Mouse (Mus musculus) v-Abl transformed pro-B cells (cell line): ENCODE results near the gene Smim11.

Experiments used
- in situ Hi-C, 2 experiments: fragments of 400-800 bp; cut with MboI; formaldehyde crosslinking; loops; one replicate each; pipeline ENCODE4 v1.15.1; 2025; ENCODE audit not compliant: unreplicated experiment in 2 of 2

Smim11 gene

DNA sequence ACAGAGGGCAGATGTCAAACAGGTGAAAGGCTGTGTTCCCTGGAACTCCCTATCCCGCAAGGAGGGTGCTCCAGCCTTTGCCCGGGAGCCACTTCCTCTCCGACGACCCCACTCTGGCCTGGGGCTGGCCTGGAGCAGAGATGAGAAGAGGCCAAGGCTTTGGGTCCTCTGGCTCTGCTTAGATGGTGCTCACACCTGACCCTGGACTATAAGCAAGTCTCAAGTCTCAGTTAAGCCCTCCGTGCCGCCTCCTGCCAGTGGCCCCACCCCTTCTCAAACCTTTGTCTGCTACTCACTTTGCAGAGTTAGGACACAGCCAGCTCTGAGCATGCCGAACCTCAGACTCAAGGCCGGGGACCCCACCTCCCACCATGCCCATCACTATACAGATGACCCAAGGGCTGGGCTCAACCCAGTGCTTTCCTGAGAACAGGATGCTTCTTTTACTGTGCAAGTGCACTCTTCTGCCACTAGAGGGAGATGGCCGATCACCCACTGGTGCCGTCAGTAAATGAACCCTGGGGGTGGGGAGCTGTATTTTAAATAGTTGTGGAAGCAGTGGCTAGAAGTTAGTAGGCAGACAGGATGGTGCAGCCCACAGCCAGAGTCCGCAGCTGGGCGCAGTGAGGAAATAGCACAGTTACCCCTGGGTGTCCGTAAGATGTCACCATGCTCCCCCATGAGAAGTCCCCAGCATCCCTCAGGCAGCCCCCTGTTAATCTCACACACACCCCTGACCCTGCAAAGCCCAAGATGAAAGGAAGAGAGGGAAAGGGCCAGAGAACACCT is 13.1 kb downstream of the Smim11 start:
- in situ Hi-C loops: loop anchor here in 1 of 2 experiments (25.0 kb wide), 1 partner anchor 977 kb away; no protein-coding TSS in a partner anchor

DNA sequence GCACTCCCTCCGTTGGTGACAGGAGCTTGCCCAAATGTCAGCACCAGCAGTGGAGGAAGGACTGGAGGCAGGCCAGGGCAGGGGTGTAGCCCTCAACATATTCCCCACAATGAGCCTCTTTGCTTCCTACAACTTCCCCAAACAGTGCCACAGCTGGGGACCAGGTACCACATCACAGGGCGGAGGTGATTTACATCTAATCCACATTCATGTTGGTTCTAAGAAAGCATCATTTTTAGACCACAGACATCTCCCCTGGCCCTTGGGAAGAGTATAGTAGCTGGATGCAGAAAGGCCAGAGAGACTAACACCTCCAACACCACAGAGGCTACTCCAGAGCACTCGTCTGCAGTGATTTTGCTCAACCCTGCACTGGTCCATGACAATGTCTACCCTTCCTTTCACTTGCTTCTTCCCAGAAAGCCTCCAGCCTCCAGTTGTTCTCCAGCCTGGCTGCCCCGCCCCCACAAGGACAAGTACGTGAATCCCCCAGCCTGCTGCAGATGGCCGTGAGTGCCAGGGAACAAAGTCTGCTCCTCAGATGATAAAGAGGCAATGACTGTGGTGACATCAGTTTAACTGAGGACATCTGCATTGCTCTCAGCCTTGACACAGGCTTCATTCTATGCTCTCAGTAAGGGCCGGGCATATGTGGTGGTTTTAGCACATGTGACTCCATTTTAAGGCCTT is 15.1 kb downstream of the Smim11 start:
- in situ Hi-C loops: loop anchor here in 1 of 2 experiments (25.0 kb wide), 1 partner anchor 979 kb away; no protein-coding TSS in a partner anchor

GRCm38 (mm10) chr16:92319353-92320109 is 18.4 kb downstream of the Smim11 start:
- in situ Hi-C loops: loop anchor here in 1 of 2 experiments (25.0 kb wide), 1 partner anchor 982 kb away; no protein-coding TSS in a partner anchor

- in situ Hi-C loops: loop anchor here in 1 of 2 experiments (25.0 kb wide), 1 partner anchor 983 kb away; no protein-coding TSS in a partner anchor
Measured at GRCm38 (mm10) chr16:92320361-92320760, 19.3 kb downstream of the Smim11 start.

DNA sequence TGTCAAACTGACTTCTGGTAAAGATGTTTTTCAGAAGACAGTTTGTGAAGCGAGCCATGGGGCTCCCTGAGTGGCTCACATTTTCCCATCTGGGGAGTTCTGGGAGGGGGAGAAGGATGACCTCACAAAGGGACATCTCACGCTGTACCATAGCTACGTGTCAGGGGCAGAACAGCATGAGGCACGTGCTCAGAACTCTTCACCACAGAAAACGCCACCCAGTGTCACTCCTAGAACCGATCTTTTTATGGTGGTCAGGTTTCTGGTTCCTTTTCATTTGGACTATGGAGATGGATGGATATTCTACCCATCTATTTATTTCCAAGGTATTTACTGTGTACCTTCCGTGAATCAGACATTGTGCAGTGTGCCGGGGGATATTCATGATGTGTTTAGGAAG is 20.3 kb downstream of the Smim11 start, which contains the start of gene Fam243:
Gene Fam243 (minus strand): TSS at position 101 of the 400 bp plus-strand sequence.
- in situ Hi-C loops: loop anchor here in 1 of 2 experiments (25.0 kb wide), 1 partner anchor 984 kb away; no protein-coding TSS in a partner anchor

DNA sequence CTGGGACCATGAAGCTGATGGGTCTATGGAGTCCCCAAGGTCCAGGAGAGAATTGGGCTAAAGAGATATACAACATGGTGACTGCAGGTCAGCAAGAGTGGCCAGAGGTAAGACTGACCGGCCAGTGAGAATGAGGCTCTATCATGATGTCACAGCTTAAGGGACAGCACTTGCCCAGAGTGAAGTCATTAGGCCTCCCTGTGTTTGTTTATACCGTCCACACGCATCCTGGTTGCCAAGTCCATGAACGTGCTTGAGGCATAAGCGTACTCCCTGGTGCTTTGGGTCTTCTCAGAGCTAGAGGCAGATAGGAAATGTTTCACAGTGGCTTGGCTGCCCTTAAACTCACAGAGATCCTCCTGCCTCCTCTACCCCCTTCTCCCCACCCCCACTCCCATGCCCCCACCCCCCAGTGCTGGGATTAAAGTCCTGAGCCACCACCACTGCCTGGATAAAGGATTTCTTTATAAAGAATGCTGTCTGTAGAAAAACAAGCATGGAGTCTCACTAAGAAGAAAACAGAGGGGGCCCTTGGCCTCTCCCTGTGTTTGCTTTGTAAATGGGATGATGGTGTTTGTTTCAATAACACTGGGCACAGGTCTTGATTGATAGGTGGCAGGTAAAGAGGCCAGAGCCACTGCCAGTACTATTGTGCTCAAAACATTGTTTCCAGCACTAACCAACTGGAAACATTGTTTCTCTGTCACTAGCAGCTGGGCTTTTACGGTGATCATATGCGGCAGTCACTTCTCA is 23.4 kb downstream of the Smim11 start:
- in situ Hi-C loops: loop anchor here in 1 of 2 experiments (25.0 kb wide), 1 partner anchor 987 kb away; no protein-coding TSS in a partner anchor

GRCm38 (mm10) chr16:92325062-92325406 is 23.9 kb downstream of the Smim11 start:
- in situ Hi-C loops: no loop called here

DNA sequence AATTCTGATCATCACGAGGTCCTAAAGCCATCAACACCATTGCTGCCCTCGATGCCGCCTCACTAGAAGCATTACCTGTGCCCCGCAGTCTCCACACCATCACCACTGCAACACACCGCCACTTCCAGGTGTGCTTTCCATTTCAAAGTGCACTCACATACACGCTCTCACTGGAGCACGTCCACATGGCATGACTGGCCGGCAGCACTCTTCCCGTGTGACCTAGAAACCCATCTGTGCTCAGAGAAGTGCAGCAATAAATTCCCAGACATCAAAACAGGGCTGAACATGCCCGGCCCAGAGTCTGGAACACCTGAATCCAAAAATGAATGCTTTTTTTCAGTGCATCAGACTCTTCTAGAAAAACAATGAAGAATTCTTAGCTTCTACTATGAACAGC is 26.8 kb downstream of the Smim11 start:
- in situ Hi-C loops: no loop called here

DNA sequence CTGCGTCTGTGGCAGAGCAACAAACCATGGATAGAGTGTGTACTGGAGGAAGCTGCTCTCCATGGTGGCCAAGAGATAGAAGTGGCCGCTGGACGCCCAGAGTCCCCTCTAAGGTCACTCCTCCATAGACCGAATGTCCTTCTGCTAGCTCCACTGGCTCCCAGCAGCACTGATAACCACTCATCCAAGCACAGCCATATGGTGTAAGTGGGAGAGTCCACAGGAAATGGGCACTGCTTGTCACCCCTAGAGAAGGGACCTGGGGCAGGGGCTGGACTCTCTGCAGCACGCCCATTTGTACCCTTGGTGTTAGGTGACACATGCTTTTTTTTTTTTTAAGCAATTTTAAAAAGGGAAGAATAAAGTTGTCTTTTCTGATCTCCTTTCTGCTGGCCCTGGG is 29.9 kb downstream of the Smim11 start:
- in situ Hi-C loops: loop anchor here in 1 of 2 experiments (5.0 kb wide), 1 partner anchor 394 kb away; no protein-coding TSS in a partner anchor

GRCm38 (mm10) chr16:92334600-92334999 is 33.5 kb downstream of the Smim11 start:
- in situ Hi-C loops: loop anchor here in 1 of 2 experiments (5.0 kb wide), 1 partner anchor 397 kb away; no protein-coding TSS in a partner anchor

DNA sequence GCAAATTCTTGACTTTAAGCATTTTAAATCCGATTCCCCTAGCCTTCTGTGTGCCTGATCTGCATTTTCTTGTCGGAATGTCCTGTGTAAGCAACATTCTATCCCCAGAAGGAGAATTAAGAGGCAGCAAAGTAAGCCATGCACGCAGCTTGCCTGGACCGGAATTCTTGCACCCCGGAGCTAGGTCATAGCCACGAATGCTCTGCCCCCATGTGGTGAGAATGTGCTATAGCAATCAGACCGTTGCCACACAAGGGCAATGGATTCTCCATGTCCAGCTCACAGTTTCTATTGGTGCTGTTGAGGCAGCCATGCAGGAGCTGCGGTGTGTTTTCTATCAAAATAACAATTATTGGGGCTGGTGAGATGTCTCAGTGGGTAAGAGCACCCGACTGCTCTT is 35.2 kb downstream of the Smim11 start:
- in situ Hi-C loops: no loop called here

DNA sequence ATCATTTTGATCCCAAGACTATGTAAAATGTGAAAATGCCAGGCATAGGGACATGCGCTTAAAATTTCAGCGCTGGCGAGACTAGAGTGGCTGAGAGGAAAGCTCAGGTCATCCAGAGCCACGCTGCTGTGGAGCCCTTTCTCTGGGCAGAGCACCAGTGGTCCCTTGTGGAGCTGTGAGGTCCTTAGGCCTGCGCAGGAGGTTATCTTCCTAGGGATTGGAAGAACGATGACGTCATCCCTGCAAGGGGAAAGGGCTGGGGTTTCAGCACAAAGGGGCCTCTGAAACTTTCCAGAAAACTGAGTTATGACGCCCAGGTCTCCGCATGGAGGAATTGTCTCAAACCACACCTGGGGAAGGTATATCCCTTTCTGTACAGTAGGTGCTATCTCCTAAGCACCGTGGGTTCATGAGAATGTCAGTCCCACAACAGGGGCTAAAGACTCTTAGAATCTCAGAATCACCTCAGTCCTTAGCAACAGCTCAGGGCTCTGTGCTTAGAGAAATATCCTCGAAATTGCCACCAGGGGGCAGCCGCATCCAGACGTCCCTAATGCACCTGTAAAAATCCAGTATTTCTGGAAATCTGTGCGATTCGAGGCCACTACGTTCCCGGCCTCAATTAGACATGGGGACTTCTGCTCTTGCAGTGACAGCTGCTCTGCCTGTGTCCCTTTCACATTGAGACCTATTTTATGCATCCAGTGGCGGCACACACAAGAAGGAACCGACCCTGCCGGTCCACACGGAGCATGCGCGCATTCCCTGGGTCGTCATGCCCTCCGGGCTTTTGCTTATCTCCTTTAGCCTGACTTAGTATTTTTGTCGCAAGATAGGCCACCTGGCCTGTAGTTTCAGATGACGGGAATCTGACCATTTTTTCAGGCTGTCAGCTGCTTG is 39.8 kb downstream of the Smim11 start:
- in situ Hi-C loops: loop anchor here (10.0 kb wide), 1 partner anchor 1204 kb away; no protein-coding TSS in a partner anchor

- in situ Hi-C loops: loop anchor here (5.0 to 10.0 kb wide), 2 partner anchors 112 to 1200 kb away; no protein-coding TSS in a partner anchor
Measured at GRCm38 (mm10) chr16:92345177-92345576, 44.1 kb downstream of the Smim11 start.

DNA sequence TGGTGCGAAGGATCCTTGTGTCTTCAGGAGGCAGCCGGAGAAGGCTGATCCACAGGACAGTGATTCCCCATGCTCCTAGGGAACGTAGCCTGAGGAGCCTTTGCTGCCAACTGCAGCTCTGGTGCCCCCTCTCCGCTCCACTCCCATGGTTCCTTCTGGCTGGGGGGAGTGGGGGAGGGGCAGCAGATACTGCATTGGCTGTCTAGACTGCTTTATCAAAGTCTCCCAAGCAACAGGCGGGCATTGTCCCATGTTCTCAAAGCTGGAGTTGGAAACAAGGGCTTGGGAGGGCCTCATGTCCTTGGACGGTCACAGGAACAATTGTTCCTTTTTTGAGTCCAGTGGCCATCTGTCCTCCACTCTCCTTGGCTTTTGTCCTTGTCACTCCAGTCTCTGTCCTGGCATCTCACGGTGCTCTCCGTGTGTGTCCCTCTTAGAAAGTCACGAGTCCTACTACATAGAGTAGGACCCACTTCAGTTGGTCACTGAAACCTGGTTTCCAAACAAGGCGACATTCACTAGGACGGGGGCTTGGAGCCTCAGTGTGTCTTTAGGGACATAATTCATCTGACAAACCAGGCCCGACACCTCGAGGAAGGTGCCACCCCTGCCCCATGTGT is 45.3 kb downstream of the Smim11 start:
- in situ Hi-C loops: loop anchor here (5.0 to 10.0 kb wide), 2 partner anchors 111 to 1198 kb away; no protein-coding TSS in a partner anchor

GRCm38 (mm10) chr16:92348941-92349340 is 47.9 kb downstream of the Smim11 start:
- in situ Hi-C loops: loop anchor here (5.0 to 10.0 kb wide), 2 partner anchors 108 to 1196 kb away; no protein-coding TSS in a partner anchor

- in situ Hi-C loops: no loop called here
Measured at GRCm38 (mm10) chr16:92353295-92353694, 52.2 kb downstream of the Smim11 start.

DNA sequence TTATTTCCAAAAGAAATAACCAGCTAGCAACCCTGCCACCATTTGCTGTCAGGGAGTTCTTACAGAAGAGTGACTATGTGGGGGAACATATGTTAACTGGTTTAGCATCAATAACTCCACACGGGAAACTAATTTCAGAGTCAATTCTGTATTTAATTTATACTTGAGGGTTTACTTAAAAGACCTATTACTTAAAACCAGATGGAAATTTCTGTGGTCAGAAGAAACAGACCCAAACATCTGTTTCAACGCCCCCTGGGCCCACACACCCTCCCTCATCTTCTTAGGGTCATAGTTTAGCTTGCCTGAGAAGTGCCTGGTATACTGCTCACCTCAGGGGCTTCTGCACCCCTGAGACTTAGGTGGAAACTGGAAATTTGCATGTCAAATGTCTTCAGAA is 52.8 kb downstream of the Smim11 start:
- in situ Hi-C loops: no loop called here

GRCm38 (mm10) chr16:92355366-92355765 is 54.3 kb downstream of the Smim11 start:
- in situ Hi-C loops: no loop called here
